Mouse (Mus musculus): ENCODE results near the gene Gsdme. TPM values are rescaled to one million over a fixed set of nuclear protein-coding genes. Genes with fewer than 3 reads are reported as not detected.

Gene Gsdme
- 29.0 and 32.4 TPM in 2 replicates for polyA plus RNA-seq (2014; fragmentation: Nextera tagmentation; extraction: Ambion mirVana)

- H3K27me3 ChIP-seq (ENCODE audit: control insufficient read depth, insufficient read depth, low read length), result no peaks in the 10 kb centered on the region
- H3K36me3 ChIP-seq (ENCODE audit: control insufficient read depth, insufficient read depth, low read length), result no peaks in the 10 kb centered on the region
- H3K27ac ChIP-seq (ENCODE audit: low read depth, low read length), result no peak within 1 kb of the TSS
- H3K9me3 ChIP-seq (replicated peaks; ENCODE audit: control insufficient read depth, low read length), result no peaks in the 10 kb centered on the region
- H3K4me2 ChIP-seq, result no peak within 1 kb of the TSS
- H3K4me3 ChIP-seq (ENCODE audit: low read depth, low read length), result no peak within 1 kb of the TSS
- ATAC-seq (replicated peaks; ENCODE audit: insufficient number of reproducible peaks, low FRiP score, low TSS enrichment), result no peak
- no peak within 1 kb of the TSS for H3K9ac ChIP-seq (ENCODE audit: low read depth, low read length)
- WGBS (ENCODE audit: insufficient replicate concordance), result 54% methylated on average over 6 of the region's 6 CpGs
- peaks cover 7% of the 10 kb centered on the region for H3K4me1 ChIP-seq (ENCODE audit: control insufficient read depth, insufficient read depth, low read length)
Observed at GRCm38 (mm10) chr6:50263670-50264069, at the start of gene Gsdme. Gene Gsdme (minus strand): TSS chr6:50263862.

- no peaks in the 10 kb centered on the region for H3K9me3 ChIP-seq (replicated peaks; ENCODE audit: control insufficient read depth, low read length)
- WGBS (ENCODE audit: insufficient replicate concordance), result 38% methylated on average over 4 of the region's 4 CpGs
- no peaks in the 10 kb centered on the region; the same call in 1 of the 2 replicates for H3K4me1 ChIP-seq (ENCODE audit: control insufficient read depth, insufficient read depth, low read length)
- no peaks in the 10 kb centered on the region for H3K36me3 ChIP-seq (ENCODE audit: control insufficient read depth, insufficient read depth, low read length)
- H3K4me2 ChIP-seq, result no peak overlapping the region
- H3K4me3 ChIP-seq (ENCODE audit: low read depth, low read length), result no peak overlapping the region
- H3K27me3 ChIP-seq (ENCODE audit: control insufficient read depth, insufficient read depth, low read length), result no peaks in the 10 kb centered on the region
- no peak for ATAC-seq (replicated peaks; ENCODE audit: insufficient number of reproducible peaks, low FRiP score, low TSS enrichment)
- no peak overlapping the region for H3K27ac ChIP-seq (ENCODE audit: low read depth, low read length)
- H3K9ac ChIP-seq (ENCODE audit: low read depth, low read length), result no peak overlapping the region
Observed at GRCm38 (mm10) chr6:50312647-50313046, 49.0 kb upstream of the Gsdme start.

GRCm38 (mm10) chr6:50309019-50309418 lies 45.4 kb upstream of the Gsdme start:
- no peak overlapping the region for H3K9ac ChIP-seq (ENCODE audit: low read depth, low read length)
- no peaks in the 10 kb centered on the region for H3K9me3 ChIP-seq (replicated peaks; ENCODE audit: control insufficient read depth, low read length)
- no peaks in the 10 kb centered on the region; the same call in 1 of the 2 replicates for H3K4me1 ChIP-seq (ENCODE audit: control insufficient read depth, insufficient read depth, low read length)
- 32% methylated on average over 6 of the region's 6 CpGs for WGBS (ENCODE audit: insufficient replicate concordance)
- no peak for ATAC-seq (replicated peaks; ENCODE audit: insufficient number of reproducible peaks, low FRiP score, low TSS enrichment)
- H3K36me3 ChIP-seq (ENCODE audit: control insufficient read depth, insufficient read depth, low read length), result no peaks in the 10 kb centered on the region
- no peak overlapping the region for H3K27ac ChIP-seq (ENCODE audit: low read depth, low read length)
- no peak overlapping the region for H3K4me2 ChIP-seq
- H3K4me3 ChIP-seq (ENCODE audit: low read depth, low read length), result no peak overlapping the region
- no peaks in the 10 kb centered on the region for H3K27me3 ChIP-seq (ENCODE audit: control insufficient read depth, insufficient read depth, low read length)

DNA sequence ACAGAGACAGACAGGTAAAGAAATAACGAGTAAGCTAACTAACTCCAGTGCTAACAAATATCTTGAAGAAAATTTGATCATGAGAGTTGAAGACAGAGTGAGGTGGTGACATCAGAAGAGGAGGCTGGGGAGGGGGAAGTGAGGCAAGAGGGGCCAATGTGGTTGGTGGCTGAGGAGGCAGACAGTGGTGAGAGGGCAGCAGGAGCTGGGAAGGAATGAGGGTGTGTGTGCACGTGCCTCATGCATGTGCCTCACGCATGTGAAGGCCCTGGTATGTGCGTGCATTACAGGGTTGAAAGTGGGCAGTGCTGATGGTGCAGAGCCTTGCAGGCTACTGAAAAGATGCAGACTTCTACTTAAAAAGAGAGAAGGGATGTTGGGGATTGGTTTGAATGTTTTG lies 43.0 kb upstream of the Gsdme start:
- Histone ChIP-seq H3K27ac (ENCODE audit: low read depth, low read length) (no peak overlapping the region), H3K9me3 (replicated peaks; ENCODE audit: control insufficient read depth, low read length) (no peaks in the 10 kb centered on the region), H3K9ac (ENCODE audit: low read depth, low read length) (no peak overlapping the region), H3K4me1 (ENCODE audit: control insufficient read depth, insufficient read depth, low read length) (no peaks in the 10 kb centered on the region), H3K36me3 (ENCODE audit: control insufficient read depth, insufficient read depth, low read length) (no peaks in the 10 kb centered on the region), H3K4me3 (ENCODE audit: low read depth, low read length) (no peak overlapping the region), H3K27me3 (ENCODE audit: control insufficient read depth, insufficient read depth, low read length) (no peaks in the 10 kb centered on the region), H3K4me2 (no peak overlapping the region)
- ATAC-seq (replicated peaks; ENCODE audit: insufficient number of reproducible peaks, low FRiP score, low TSS enrichment), result no peak
- WGBS (ENCODE audit: insufficient replicate concordance), result 73% methylated on average over 4 of the region's 4 CpGs

GRCm38 (mm10) chr6:50304949-50305491 lies 41.4 kb upstream of the Gsdme start:
- 61% methylated on average over 4 of the region's 4 CpGs for WGBS (ENCODE audit: insufficient replicate concordance)
- no peaks in the 10 kb centered on the region for H3K9me3 ChIP-seq (replicated peaks; ENCODE audit: control insufficient read depth, low read length)
- no peaks in the 10 kb centered on the region for H3K4me1 ChIP-seq (ENCODE audit: control insufficient read depth, insufficient read depth, low read length)
- H3K27ac ChIP-seq (ENCODE audit: low read depth, low read length), result no peak overlapping the region
- H3K4me3 ChIP-seq (ENCODE audit: low read depth, low read length), result no peak overlapping the region
- no peak overlapping the region for H3K9ac ChIP-seq (ENCODE audit: low read depth, low read length)
- no peaks in the 10 kb centered on the region for H3K27me3 ChIP-seq (ENCODE audit: control insufficient read depth, insufficient read depth, low read length)
- H3K36me3 ChIP-seq (ENCODE audit: control insufficient read depth, insufficient read depth, low read length), result no peaks in the 10 kb centered on the region
- ATAC-seq (replicated peaks; ENCODE audit: insufficient number of reproducible peaks, low FRiP score, low TSS enrichment), result no peak
- no peak overlapping the region for H3K4me2 ChIP-seq

GRCm38 (mm10) chr6:50301121-50301520 lies 37.5 kb upstream of the Gsdme start:
- Histone ChIP-seq H3K4me2 (no peak overlapping the region), H3K9me3 (replicated peaks; ENCODE audit: control insufficient read depth, low read length) (no peaks in the 10 kb centered on the region), H3K4me3 (ENCODE audit: low read depth, low read length) (no peak overlapping the region), H3K27ac (ENCODE audit: low read depth, low read length) (no peak overlapping the region), H3K4me1 (ENCODE audit: control insufficient read depth, insufficient read depth, low read length) (peaks cover 4% of the 10 kb centered on the region; the same call in 1 of the 2 replicates), H3K9ac (ENCODE audit: low read depth, low read length) (no peak overlapping the region), H3K27me3 (ENCODE audit: control insufficient read depth, insufficient read depth, low read length) (no peaks in the 10 kb centered on the region), H3K36me3 (ENCODE audit: control insufficient read depth, insufficient read depth, low read length) (no peaks in the 10 kb centered on the region)
- 87% methylated on average over 7 of the region's 7 CpGs for WGBS (ENCODE audit: insufficient replicate concordance)
- ATAC-seq (replicated peaks; ENCODE audit: insufficient number of reproducible peaks, low FRiP score, low TSS enrichment), result no peak

DNA sequence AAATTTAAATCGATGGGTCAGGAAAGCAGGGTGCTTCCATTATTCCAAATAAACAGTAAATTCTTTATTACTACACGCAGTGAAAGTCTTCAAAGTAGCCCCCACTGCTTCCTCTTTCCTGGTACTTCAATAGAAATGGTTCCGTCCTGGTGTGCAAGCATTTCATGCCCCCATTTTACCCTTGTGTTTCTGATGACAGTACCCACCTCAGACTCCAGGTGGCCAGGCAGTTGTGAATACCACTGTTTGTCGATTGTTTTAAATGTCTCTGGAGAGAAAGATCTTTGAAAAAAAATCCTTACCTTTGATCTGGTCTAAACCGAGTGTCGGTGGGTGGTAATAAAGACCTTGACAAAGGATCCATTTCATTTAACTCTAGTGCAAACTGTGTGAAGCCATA lies 37.0 kb upstream of the Gsdme start:
- H3K4me2 ChIP-seq, result no peak overlapping the region
- H3K4me3 ChIP-seq (ENCODE audit: low read depth, low read length), result no peak overlapping the region
- no peak overlapping the region for H3K9ac ChIP-seq (ENCODE audit: low read depth, low read length)
- H3K9me3 ChIP-seq (replicated peaks; ENCODE audit: control insufficient read depth, low read length), result no peaks in the 10 kb centered on the region
- peaks cover 7% of the 10 kb centered on the region; the same call in 1 of the 2 replicates for H3K4me1 ChIP-seq (ENCODE audit: control insufficient read depth, insufficient read depth, low read length)
- no peaks in the 10 kb centered on the region for H3K27me3 ChIP-seq (ENCODE audit: control insufficient read depth, insufficient read depth, low read length)
- H3K36me3 ChIP-seq (ENCODE audit: control insufficient read depth, insufficient read depth, low read length), result no peaks in the 10 kb centered on the region
- 81% methylated on average over 6 of the region's 6 CpGs for WGBS (ENCODE audit: insufficient replicate concordance)
- no peak overlapping the region for H3K27ac ChIP-seq (ENCODE audit: low read depth, low read length)
- no peak for ATAC-seq (replicated peaks; ENCODE audit: insufficient number of reproducible peaks, low FRiP score, low TSS enrichment)

GRCm38 (mm10) chr6:50299071-50299470 lies 35.4 kb upstream of the Gsdme start:
- H3K4me2 ChIP-seq, result no peak overlapping the region
- no peaks in the 10 kb centered on the region for H3K9me3 ChIP-seq (replicated peaks; ENCODE audit: control insufficient read depth, low read length)
- peaks cover 7% of the 10 kb centered on the region; the same call in 1 of the 2 replicates for H3K4me1 ChIP-seq (ENCODE audit: control insufficient read depth, insufficient read depth, low read length)
- H3K9ac ChIP-seq (ENCODE audit: low read depth, low read length), result no peak overlapping the region
- no peak overlapping the region for H3K4me3 ChIP-seq (ENCODE audit: low read depth, low read length)
- ATAC-seq (replicated peaks; ENCODE audit: insufficient number of reproducible peaks, low FRiP score, low TSS enrichment), result no peak
- 79% methylated on average over 7 of the region's 7 CpGs for WGBS (ENCODE audit: insufficient replicate concordance)
- no peaks in the 10 kb centered on the region for H3K27me3 ChIP-seq (ENCODE audit: control insufficient read depth, insufficient read depth, low read length)
- no peaks in the 10 kb centered on the region for H3K36me3 ChIP-seq (ENCODE audit: control insufficient read depth, insufficient read depth, low read length)
- no peak overlapping the region for H3K27ac ChIP-seq (ENCODE audit: low read depth, low read length)

DNA sequence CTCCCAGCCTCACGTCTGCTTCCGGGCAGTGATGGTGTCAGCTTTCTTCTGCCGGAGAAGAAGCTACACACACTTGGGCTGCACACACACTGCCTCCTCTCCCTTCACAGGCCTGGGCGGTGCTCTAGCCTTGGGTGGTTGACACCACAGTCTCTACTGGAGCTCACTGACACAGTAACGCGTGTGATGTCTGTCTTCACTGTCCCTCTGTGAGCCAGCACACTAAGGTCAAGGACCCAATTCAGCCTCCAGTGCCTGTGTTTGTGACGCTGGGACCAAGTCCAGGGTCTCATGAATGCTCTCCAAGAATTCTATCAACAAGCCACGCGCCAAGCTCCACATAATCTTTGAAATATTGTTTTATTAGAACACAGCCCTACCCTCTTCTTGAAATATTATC lies 34.0 kb upstream of the Gsdme start:
- Histone ChIP-seq H3K36me3 (ENCODE audit: control insufficient read depth, insufficient read depth, low read length) (no peaks in the 10 kb centered on the region), H3K9ac (ENCODE audit: low read depth, low read length) (no peak overlapping the region), H3K27ac (ENCODE audit: low read depth, low read length) (no peak overlapping the region), H3K4me3 (ENCODE audit: low read depth, low read length) (no peak overlapping the region), H3K4me1 (ENCODE audit: control insufficient read depth, insufficient read depth, low read length) (peaks cover 7% of the 10 kb centered on the region; the same call in 1 of the 2 replicates), H3K27me3 (ENCODE audit: control insufficient read depth, insufficient read depth, low read length) (no peaks in the 10 kb centered on the region), H3K4me2 (no peak overlapping the region), H3K9me3 (replicated peaks; ENCODE audit: control insufficient read depth, low read length) (no peaks in the 10 kb centered on the region)
- ATAC-seq (replicated peaks; ENCODE audit: insufficient number of reproducible peaks, low FRiP score, low TSS enrichment), result no peak
- 84% methylated on average over 9 of the region's 9 CpGs for WGBS (ENCODE audit: insufficient replicate concordance)
